Mouse (Mus musculus): ENCODE measurements at regions not wholly inside any gene's neighbourhood (a gene's known extent, or its start where the extent isn't known, plus 50 kb on each side); places are given as distances from the start of the nearest gene placed in this dataset.

DNA sequence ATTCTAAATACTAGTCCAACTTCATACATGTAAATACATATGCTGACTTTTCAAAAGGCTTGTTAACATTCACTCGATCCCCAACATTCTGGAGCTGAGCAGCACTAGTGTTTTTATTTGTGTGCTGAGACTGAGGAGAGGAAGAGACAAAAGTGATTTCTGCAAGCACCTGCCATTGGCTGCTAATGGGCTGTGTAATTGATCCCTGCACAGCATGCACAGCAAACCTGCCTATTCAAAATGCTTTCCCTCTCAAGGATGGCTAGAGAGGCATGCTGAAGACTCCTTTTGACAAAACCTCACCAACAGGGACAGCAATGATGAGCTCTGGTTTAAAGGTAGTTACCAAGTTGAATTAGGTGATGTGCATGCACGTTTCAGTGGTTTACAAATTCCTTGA is 1059.4 kb upstream of the Gm10800 start:
- no peak for DNase-seq (ENCODE audit: low spot score)

DNA sequence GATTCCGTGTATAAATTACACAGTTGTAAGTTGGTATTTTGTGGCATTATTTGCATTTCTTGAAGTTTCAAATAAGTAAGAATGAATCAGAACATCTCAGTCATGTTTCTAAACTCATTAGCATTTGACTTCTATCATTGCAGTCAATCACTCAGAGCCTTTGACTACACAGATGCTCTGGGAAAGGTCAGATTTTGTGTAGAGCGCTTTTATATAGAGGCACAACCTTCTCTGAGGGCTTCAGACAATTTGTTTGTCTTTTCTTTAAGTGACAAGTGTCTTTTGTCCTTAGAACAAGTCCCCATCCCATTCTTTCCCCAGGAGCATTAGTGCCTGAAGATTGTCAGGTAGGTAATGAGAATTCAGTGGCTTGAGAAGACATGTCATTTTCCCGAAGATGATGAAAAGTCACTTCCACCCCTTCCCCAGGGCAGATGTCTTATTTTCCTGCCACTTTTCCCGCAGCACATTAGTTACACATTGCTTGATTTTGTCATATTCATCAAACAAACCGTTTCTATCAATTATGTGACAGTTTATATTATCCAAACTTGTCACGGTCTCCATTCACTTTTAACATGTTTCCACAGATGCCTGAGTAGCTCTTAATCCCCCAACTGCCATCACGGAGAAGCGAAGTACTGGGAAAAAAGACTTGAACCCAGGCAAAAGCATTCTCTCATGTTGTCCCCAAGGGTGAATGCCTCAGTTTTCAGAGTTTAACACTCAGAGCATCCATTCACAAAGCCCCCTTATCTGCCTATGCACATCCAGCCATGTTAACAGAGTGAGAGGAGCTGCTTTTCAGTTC is 1035.3 kb upstream of the Gm10800 start:
- DNase-seq (ENCODE audit: low spot score) = peak; percentile 8

- DNase-seq (ENCODE audit: low spot score) = no peak
Observed at GRCm38 (mm10) chr2:99692713-99693112, 1025.6 kb upstream of the Gm10800 start.
